Mouse (Mus musculus) CH12.LX (cell line): ENCODE results near the gene Ahsa1.

ENCODE experiments used
- CHD1 ChIP-seq: IDR thresholded peaks from 2 replicates; pipeline ENCODE4 v1.6.1; 2012; ENCODE audit warnings: low read depth, low read length, improper control_type of control experiment, inconsistent platforms
- CTCF ChIP-seq, 2 experiments: IDR thresholded peaks in 1 of 2; conservative IDR thresholded peaks in 1 of 2; 2 replicates each; pipeline ENCODE4 v1.5.1; 2011 to 2012; ENCODE audit warnings: low read depth in 2 of 2, low read length in 2 of 2, improper control_type of control experiment in 1 of 2, inconsistent platforms in 1 of 2, mild to moderate bottlenecking in 1 of 2, moderate library complexity in 1 of 2
- UBTF ChIP-seq: IDR thresholded peaks from 2 replicates; pipeline ENCODE4 v1.6.1; 2012; ENCODE audit warnings: low read depth, mild to moderate bottlenecking, inconsistent platforms, low read length, improper control_type of control experiment, moderate library complexity

DNA sequence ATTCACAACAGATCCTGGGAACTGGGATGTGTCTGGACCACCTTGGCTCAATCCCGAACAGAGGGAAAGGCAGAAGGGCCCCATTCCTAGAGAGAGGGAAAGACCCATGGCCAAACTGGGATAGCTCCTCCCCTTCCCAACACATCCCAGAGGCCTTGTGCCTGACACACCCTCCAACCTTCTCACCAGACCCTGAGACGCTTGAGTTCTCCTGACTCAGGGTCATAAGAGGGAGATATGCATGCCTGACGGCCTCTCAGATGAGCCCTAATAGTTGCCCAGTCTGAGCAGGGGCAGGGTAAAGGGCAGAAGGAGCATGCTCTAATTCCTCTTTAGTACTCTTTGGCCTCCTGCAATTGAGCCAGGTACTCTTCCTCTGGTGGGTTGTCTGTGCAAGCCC lies 13.1 kb downstream of the Ahsa1 start:
- no peak for TF ChIP-seq UBTF
- TF ChIP-seq CHD1: no peak
- TF ChIP-seq CTCF (conservative IDR thresholded peaks at IDR 0.05 in 1 of 2, IDR thresholded peaks at IDR 0.05 in 1 of 2; ENCODE audit: low read depth in 2 of 2, low read length in 2 of 2): no peak
